Mouse (Mus musculus): ENCODE results near the gene Smim26.

- TF ChIP-seq GATA1 (IDR thresholded peaks at IDR 0.05; ENCODE audit: low read length), result no peak
- no peak for TF ChIP-seq TAL1 (IDR thresholded peaks at IDR 0.05; ENCODE audit: low read length)
Measured at GRCm38 (mm10) chr2:144555286-144555819, 38.5 kb upstream of the Smim26 start.

Data from erythroblast, embryonic 14.5 days (primary cell).